Mouse (Mus musculus) thymus, postnatal 36 days (tissue): ENCODE measurements around the gene Abtb1.

Source experiments
- DNase-seq, 2 experiments: peaks; one replicate each; pipeline ENCODE4 v3.0.0; 2022; ENCODE audit warnings: mixed read lengths in 2 of 2

Abtb1 gene

DNA sequence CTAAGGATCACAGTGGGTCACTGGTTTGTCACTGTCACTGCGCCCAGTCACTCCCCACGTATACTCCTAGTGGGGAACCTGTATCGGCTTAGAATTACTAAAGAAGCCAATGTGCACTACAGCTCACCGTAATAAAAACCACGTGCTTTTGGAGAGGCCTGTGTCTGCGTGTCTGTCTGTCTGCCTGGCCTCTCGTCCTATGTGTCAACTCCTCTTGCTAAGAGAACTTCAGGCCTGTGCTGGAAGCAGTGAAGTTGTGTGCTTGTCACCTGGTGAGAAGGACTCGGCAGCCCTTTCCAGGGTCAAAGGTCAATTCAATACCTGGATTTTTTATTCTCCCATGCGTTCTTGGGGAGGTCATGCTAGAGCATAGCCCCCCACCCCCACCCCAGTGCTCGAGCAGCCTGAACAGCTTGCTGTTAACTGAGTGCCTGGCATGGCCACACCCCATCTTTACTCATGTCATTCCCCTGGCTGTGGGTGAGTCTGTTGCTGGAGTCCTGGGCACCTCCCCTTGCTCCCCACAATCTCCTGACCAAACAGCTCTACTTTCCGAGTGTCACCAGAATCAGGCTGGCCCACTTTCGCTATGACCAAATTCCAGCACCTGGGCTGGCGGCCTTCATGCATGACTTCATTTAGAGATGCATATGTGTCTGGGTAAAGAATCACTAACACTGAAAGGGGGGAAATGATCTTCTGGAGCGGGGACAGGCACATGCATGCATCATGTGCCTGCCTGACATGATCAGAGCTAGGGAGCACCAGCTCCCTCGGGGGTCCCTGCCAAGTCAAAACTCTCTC lies 13.4 kb downstream of the Abtb1 start:
- no peak for DNase-seq

- peak in 1 of 2 experiments; percentile 49 for DNase-seq
These were observed 14.2 kb downstream of the Abtb1 start for GRCm38 (mm10) chr6:88827395-88828205.

DNA sequence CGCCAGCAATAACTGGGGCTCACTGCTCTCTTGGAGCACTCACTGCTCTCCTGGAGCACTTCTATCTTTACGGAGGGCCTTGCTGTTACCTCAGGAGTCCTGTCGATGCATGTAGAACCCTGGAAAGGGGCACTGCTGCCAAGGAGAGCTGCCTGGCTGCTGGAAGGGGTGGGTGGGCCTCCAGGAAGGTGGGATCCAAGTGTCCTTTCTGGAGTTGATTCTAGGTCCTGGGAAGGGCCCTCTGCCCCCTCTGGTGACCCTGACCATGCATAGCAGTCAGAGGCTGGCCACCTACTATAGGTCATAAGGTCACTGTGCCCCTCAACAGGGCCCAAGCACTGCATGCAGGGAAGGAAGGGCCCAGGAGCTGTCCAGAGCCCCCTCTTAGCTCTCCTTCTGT lies 14.8 kb downstream of the Abtb1 start:
- no peak for DNase-seq

DNA sequence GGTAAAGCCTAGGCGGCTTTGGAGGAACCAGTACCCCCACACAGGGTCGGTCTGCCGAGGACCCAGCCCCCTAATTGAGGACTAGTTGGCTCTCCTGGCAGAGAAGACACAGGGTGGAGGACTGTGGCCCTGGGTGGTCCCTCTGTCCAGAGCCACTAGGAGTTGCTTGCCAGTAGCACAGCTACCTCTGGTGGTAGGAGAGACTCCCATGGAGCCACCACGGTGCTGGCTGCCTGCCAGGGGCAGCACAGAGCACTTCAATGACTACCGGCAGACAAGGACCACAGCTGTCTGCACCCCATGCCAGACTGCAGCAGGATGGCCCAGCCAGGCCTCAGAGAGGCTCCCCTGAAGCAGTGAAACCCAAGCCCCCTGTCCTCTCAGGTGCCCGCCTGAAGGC lies 15.2 kb downstream of the Abtb1 start:
- DNase-seq = peak; percentile 40 to 63

- DNase-seq = no peak
These were observed 15.7 kb downstream of the Abtb1 start for GRCm38 (mm10) chr6:88826088-88826487.

GRCm38 (mm10) chr6:88824183-88824582 lies 17.6 kb downstream of the Abtb1 start:
- no peak for DNase-seq

GRCm38 (mm10) chr6:88821901-88822300 lies 19.9 kb downstream of the Abtb1 start:
- no peak for DNase-seq

DNA sequence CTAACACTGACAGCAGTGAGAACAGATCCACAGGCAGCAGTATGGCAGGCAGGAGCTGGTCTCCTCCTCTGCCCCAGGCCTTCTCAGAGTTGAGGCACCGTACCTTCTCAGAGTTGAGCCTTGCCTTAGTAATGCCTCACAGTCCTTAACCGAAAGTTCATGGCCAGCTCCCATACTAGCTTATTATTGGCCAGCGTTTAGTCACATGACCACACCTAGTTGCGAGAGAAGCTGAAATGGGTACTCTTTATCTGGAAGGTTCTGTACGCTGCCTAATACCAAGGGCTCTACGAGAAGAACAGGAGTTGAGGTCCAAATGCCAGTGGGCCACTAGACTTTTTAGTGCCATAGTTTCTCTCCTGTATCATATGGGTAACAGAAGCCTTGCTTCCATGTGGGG lies 20.5 kb downstream of the Abtb1 start:
- no peak for DNase-seq

DNA sequence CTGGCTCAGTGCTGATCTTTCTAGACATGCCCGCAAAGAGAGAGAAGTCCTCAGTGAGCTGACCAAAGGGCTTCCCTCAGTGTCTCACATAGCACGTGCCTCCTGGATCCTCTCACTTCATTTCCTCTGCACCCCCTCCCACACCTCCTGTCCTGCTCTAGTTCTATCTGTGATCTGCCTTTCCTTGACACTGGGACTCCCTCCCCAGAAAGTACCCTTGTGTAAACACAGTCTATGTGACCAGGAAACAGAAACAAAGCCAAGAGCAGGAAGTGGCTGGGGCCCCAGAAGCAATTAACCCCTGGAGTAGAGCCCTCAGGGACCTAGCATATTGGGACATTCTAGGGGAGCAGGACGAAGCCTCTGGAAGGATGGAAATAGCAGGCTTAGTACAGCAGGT lies 20.9 kb downstream of the Abtb1 start:
- DNase-seq = no peak

DNA sequence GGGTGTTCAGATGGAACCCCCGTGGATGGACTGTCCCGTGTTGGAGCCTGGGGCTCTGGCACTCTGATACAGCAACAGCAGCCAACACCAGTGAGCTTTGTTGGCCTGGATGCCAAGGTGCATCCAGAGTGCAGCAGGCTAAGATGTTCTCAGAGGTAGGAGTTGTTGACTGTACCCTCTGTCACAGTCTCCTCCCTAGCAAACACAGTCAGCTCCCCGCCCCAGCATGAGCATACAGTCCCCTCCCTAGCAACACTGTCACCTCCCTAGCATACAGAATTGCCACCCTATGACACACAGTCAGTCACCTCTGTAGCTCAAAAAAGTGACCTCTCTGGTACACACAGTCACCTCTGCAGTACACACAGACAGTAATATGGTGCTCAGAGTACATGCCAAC lies 24.9 kb downstream of the Abtb1 start:
- DNase-seq = no peak

GRCm38 (mm10) chr6:88815489-88815888 lies 26.3 kb downstream of the Abtb1 start:
- no peak for DNase-seq

GRCm38 (mm10) chr6:88815036-88815435 lies 26.7 kb downstream of the Abtb1 start:
- DNase-seq = no peak

DNA sequence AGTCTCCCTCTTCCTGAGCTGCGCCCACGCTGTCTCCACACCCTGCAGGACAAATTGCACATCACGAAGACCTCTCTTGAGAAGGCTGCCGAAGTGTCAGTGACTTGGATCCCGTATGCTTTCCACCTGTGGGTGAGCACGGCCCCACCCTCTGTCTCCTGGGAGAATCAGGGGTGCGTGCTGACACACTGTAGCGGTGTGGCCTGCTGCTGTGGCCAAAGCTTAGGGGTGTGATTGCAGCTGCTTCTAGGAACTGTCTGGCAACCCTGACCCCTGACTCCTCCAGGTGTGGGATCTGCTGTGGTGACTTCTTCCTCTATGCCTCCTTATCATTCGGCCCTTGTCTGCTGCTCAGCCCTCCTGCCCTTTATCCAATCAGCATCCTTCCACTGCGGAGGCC lies 28.0 kb downstream of the Abtb1 start:
- no peak for DNase-seq

DNA sequence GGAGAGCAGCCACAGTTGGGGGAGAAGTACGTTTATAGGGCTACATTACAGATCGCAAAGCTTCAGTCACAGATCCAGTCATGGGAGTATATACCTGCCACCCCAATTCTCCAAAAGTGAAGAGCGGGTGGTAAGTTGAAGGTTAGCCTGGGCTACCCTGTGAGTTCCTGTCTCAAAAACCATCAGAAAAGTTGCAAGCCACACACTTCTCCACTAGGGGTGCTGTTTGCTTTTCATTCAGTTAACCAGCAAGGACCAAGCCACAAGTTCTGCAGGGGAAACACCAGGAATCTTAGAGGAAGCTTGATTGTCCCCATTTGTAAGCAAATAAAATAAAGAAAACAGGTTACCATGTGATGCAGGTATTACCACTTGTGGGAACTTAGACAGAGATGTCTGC lies 28.9 kb downstream of the Abtb1 start:
- DNase-seq = peak; percentile 40 to 46

GRCm38 (mm10) chr6:88811880-88812400 lies 29.8 kb downstream of the Abtb1 start:
- DNase-seq = no peak

DNA sequence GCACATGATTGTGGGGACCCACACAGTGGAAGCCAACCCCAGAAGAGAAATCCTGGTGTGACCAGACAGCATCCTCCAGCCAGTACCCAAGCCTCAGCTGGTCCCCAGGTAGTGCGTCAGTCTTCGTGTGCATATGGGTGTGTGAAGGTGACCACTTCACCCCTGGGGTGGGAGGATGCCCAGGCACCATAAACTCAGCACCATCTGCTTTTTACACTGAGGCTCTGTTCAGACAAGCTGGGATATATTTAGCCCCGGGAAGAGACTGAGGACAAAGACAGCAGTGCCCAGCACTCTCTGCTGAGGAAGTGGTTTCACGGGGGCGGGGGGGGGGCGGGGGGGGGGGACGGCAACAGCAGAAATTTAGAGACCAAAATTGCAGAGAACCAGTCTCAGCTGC lies 30.4 kb downstream of the Abtb1 start:
- no peak for DNase-seq

DNA sequence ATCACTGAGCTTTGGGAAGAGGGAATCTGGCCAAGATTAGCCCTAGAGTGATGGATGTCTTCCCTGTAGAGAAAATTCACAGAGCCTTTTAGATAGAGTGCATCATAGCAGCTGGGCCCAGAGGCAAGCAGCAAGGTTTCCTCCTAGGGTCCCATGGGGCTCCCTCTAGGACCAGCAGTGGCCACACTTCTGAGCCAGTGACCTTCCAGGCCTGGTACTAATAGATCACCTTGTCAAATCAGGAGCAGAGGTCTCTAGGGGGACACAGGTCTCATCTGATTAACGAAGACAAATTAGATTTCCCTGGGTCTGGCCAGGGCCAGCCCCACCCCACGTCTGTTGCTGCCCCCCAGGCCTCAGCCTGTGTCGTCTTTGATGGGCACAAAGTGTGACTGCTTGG lies 31.5 kb downstream of the Abtb1 start:
- no peak for DNase-seq

DNA sequence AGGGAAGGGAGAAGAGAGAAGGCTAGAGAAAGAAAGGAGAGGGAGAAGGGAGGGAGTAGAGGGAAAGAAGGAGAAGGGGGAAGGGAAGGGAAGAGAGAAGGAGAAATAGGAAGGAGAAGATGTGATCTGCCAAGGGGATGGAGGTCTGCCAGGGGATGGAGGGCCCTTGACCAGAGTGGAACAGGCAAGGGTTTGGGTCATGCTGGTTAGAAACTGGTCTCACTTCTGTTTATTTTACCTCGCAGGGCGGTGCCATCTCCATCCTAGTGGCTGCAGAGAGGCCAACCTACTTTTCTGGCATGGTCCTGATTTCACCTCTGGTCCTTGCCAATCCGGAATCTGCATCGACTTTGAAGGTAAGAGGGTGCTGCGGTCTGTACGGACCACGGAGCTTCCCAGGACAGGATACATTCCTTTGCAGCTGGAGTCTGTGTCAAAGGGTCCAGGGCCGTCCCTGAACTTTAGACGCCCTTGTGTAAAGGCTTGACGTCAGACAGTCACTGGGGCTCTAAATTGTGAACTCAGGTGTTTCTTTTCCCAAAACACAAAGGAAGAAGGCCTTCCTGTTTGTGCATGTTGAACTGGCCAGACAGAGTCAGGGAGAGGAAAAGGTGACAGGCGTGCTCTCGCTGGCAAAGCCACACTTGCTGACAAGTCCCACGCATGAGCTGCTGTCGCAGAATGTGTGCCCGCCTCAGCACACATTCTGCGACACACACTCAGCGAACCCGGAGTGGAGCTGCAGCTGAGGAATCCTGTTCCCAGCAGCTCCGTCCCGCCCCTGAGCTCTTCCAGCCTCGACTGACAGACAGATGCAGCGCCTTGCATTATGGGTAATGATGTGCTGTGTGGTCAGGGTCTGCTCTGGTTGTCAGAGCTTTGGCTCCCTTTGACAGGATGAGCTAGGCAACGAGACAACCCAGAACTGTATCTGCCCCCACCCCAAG lies 32.4 kb downstream of the Abtb1 start:
- no peak for DNase-seq

GRCm38 (mm10) chr6:88804966-88805577 lies 36.7 kb downstream of the Abtb1 start:
- DNase-seq = no peak

DNA sequence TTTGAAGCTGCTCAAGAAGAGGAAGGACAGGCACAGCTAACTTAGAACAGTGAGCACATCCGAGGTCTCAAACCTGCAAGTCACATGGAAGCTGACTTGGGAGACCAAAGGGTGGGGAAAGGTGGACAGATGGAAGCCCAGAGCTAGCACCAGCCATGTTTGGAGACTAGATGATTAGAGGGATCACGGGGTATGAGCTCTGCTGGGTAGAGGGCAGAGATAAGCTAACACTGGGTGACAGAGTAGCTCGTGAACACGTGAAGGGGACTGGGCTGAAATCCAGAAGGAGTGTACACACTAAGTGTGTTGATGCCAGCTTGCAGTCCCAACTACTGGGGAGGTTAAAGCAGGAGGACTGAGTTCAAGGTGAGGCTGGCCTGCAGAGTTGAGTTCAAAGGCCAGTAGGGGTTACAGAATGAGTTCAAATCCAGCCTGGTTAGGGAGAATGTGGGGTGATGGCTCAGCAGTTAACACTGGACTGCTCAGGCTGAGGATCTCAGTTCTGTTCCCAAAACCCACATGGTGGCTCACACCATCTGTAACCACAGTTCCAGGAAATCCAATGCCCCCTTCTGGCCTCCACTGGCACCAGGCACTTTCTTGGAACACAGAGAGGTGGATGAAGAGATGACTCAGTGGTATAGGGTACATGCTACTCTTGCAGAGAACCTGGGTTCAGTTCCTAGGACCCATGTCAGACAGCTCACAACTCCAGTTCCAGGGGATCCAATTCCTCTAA lies 37.7 kb downstream of the Abtb1 start:
- DNase-seq = no peak

GRCm38 (mm10) chr6:88803051-88803450 lies 38.7 kb downstream of the Abtb1 start:
- DNase-seq = no peak

- no peak for DNase-seq
These were observed 41.0 kb downstream of the Abtb1 start for GRCm38 (mm10) chr6:88800735-88801134.
